Mouse (Mus musculus) bone marrow, adult 2 months (tissue): ENCODE data around the gene Slc38a4.

Experiments used
- CTCF ChIP-seq: fragments of 200-500 bp; IDR thresholded peaks from 2 replicates; pipeline ENCODE4 v1.5.1; 2011; ENCODE audit warnings: low read length, control low read depth; ENCODE audit not compliant: control insufficient read depth, insufficient read depth
- POLR2A ChIP-seq: fragments of 200-500 bp; IDR thresholded peaks from 2 replicates; pipeline ENCODE4 v1.6.1; 2011; ENCODE audit warnings: low read depth, mild to moderate bottlenecking, control low read depth, low read length, borderline replicate concordance; ENCODE audit not compliant: control insufficient read depth

DNA sequence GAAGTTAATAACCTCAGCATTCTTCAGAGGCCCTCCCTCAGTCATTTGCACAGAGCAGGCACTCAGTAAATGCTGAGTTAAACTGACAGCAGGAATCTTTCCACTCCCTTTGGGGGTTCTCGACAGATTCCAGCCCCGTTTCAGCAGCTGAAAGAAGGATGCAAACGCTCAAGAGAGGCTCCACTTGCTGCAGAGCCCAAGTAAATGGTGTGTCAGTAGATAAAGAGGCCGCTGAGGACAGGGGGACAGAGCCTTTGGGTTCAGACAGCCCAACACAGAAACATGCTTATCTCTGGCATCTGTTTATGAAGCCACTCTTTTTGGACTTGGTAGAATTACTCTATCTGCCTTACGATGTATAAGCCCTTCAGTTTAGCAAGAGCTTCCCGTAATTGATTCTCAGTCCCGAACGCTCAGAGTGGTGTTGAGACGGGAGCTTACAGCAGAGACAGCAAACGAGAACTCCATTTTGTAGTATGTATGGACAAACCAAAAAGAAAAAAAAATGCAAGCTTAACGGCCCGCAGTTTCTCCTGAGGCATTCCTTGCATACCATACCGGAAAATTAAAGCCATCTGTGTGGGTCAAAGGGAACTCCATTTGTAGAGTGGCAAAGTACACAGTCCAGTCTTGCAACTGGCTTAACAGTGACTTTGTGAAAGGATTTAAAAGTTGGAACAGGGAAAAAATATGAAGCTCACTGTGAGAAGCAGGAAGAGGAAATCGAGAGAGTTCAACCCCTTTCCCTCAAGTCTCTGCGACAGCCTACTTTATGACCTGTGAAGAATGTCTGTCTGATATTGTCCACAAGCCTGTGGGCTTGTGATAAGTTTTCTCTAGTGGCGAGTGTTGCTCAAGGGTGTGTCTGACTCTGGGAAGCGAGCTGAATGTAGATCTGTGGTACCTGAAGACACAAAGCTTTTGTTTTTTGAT lies 55.2 kb downstream of the Slc38a4 start:
- TF ChIP-seq CTCF (no peak), POLR2A (no peak)
